Mouse (Mus musculus) spleen, adult 2 months (tissue): Measurements from ENCODE around the gene Atp6v0a4. TPM values are rescaled to one million over a fixed set of nuclear protein-coding genes. Genes with fewer than 3 reads are reported as not detected.
A peak's percentile ranks its signal among the peaks of the same experiment; 100 is the strongest.

Experiments used
- DNase-seq, 2 experiments: peaks; one replicate each; pipeline versions ENCODE4 v3.0.0 to v3.0.0-alpha.2; 2012 to 2021; ENCODE audit warnings: low spot score in 2 of 2, low read depth in 1 of 2
- H3K27ac ChIP-seq: fragments of 200-500 bp; 2 replicates; pipeline ENCODE4 v1.5.1; 2012; ENCODE audit warnings: low read length, inconsistent platforms; ENCODE audit not compliant: insufficient read depth
- H3K27me3 ChIP-seq: fragments of 200-500 bp; 2 replicates; pipeline ENCODE4 v1.6.1; 2012; ENCODE audit warnings: mild to moderate bottlenecking, moderate library complexity, low read length, inconsistent platforms; ENCODE audit not compliant: control insufficient read depth, insufficient read depth
- H3K36me3 ChIP-seq: fragments of 200-500 bp; 2 replicates; pipeline ENCODE4 v1.6.1; 2012; ENCODE audit warnings: mild to moderate bottlenecking, low read length, inconsistent platforms; ENCODE audit not compliant: control insufficient read depth, insufficient read depth
- H3K4me1 ChIP-seq: fragments of 200-500 bp; 2 replicates; pipeline ENCODE4 v1.6.1; 2011; ENCODE audit warnings: inconsistent platforms; ENCODE audit not compliant: control insufficient read depth, insufficient read depth, insufficient read length
- H3K4me3 ChIP-seq: fragments of 200-500 bp; 2 replicates; pipeline ENCODE4 v1.5.1; 2011; ENCODE audit warnings: mild to moderate bottlenecking, inconsistent platforms; ENCODE audit not compliant: insufficient read depth, insufficient read length; ENCODE audit errors: extremely low read depth
- CTCF ChIP-seq: fragments of 200-500 bp; IDR thresholded peaks from 2 replicates; pipeline ENCODE4 v1.5.1; 2011; ENCODE audit warnings: mild to moderate bottlenecking, inconsistent platforms; ENCODE audit not compliant: insufficient read depth, insufficient read length, insufficient replicate concordance; ENCODE audit errors: extremely low read depth
- POLR2A ChIP-seq: fragments of 200-500 bp; IDR thresholded peaks from 2 replicates; pipeline ENCODE4 v1.6.1; 2011; ENCODE audit warnings: low read depth, low read length, inconsistent platforms
- WGBS: fragments of 180-500 bp; shearing (Covaris S2); methylation state at CpG from one replicate; pipeline ENCODE4 v1.1.7; 2018; 5-methylcytosine and 5-hydroxymethylcytosine counted together
- polyA plus RNA-seq: library from polyadenylated mRNA; depleted of rRNA; stranded (reverse); fragments of >200 nt; gene quantifications from 2 replicates; pipeline ENCODE4 v1.2.3, GENCODE M21; 2012

The Atp6v0a4 gene
- polyA plus RNA-seq, 1 experiment, result 0.41 TPM

DNA sequence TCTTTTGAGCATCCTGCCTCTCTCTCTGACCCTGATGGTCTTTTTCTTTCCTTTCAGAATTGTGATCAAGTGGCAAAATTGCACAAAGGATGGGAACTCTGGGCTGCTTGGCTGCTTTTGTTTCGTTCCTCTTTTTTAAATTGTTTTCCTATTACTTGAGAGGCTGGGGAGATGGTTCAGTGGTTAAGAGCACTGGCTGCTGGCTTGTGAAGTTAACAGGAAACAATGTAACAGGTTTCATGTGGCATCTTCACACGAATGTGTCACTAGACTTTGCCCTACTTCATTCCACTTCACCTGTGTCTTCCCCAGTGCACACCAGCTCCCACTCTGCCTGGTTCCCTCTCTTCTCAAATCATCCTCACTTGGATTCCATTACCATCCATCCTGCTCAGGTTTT, 59.8 kb downstream of the Atp6v0a4 start:
- Histone ChIP-seq H3K4me1 (peaks cover 8% of the 10 kb centered on the region; the same call in 1 of the 2 replicates), H3K4me3 (no peak overlapping the region), H3K36me3 (no peaks in the 10 kb centered on the region), H3K27ac (no peak overlapping the region), H3K27me3 (no peaks in the 10 kb centered on the region)
- DNase-seq, result no peak
- 11% methylated on average over 2 of the region's 2 CpGs for WGBS
- no peak for TF ChIP-seq POLR2A
- TF ChIP-seq CTCF, result no peak

DNA sequence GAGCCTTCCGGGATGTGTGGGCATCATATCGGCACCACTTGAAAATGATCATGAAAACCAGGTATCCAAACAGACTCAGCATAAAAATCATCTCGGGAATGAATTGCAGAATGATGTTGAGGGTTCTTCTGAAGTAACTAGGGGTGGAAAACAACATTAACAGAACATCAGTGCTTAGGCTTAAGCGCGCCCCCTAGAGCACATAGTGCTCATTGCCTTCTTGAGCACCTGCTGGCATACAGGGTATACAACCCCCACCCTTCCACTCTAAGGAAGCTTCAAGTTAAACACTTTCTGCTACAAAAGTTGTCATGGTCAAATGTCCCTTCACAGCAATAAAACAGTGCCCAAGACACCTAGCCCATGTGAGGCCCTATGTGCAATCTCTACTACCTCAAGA, 65.6 kb downstream of the Atp6v0a4 start:
- WGBS, result 72% methylated on average over 5 of the region's 5 CpGs
- Histone ChIP-seq H3K4me3 (no peak overlapping the region), H3K27me3 (no peaks in the 10 kb centered on the region), H3K4me1 (no peaks in the 10 kb centered on the region), H3K36me3 (no peaks in the 10 kb centered on the region), H3K27ac (no peak overlapping the region)
- no peak for DNase-seq
- TF ChIP-seq POLR2A (no peak), CTCF (peak; percentile 6; the same call in 1 of the 2 replicates)

DNA sequence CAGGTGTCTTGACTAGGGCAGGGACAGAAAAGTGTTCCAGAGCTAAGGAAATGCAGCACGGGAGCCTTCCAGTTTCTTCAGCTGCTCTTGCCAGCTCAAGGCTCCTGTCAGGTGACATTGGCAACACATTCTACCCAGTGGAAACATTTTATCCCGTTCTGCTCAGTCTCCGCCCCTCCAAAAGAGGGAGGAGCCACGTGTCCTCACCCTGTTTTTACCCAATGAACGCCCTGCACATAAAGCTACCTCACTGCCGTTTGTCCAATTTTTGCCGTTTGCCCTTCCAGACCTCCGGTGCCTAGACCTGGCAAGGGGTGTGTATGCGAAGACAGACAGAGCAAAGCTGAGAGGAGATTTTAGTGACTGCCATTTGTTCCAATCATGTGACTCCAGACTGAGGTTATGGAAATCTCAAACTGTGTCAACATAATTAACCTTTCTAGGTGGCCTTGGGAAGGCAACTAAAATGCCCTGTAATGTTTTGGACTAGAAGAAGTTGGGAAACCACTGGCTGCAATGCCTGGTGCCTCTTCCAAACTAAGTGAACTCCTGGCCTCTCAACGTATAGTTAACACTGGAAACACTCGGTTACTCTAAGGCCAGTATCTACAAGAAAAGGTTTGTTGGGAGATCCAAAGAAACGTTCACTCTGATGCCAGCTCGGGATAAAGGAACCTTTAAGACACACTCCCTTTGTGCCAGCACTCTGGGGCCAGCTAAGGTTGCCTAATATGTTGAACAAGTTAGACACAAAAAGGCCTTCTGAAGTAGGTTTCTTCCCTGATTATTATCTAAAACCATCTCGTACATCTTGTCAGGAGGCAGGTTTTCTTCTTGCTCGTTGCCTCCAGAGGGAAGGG, 68.7 kb downstream of the Atp6v0a4 start:
- H3K4me1 ChIP-seq, result no peaks in the 10 kb centered on the region
- TF ChIP-seq POLR2A, result no peak
- TF ChIP-seq CTCF, result no peak
- H3K4me3 ChIP-seq, result no peak overlapping the region
- H3K27me3 ChIP-seq, result no peaks in the 10 kb centered on the region
- no peak overlapping the region for H3K27ac ChIP-seq
- 73% methylated on average over 15 of the region's 15 CpGs for WGBS
- DNase-seq, result no peak
- H3K36me3 ChIP-seq, result no peaks in the 10 kb centered on the region

DNA sequence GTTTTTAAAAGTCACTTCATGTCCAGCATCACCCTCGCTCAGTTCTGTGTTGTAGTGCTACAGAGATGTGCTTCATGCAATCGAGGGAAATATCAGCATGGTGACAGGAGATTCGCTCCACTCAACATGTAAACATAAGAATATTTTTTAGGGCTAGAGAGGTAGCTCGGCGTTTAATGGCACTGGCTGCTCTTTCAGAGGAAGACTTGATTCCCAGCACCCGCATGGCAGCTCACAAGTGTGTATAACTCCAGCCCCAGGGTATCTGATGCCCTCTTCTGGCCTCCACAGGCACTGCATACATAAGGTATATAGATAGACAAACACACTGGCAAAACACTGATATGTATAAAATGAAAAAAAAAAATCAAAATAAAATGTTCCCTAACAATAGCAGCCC, 74.8 kb downstream of the Atp6v0a4 start:
- WGBS, result 66% methylated on average over 6 of the region's 6 CpGs
- H3K27ac ChIP-seq, result no peak overlapping the region
- no peaks in the 10 kb centered on the region for H3K27me3 ChIP-seq
- no peaks in the 10 kb centered on the region for H3K36me3 ChIP-seq
- H3K4me1 ChIP-seq, result peaks cover 15% of the 10 kb centered on the region; the same call in 1 of the 2 replicates
- H3K4me3 ChIP-seq, result no peak overlapping the region
- TF ChIP-seq CTCF (no peak), POLR2A (no peak)
- DNase-seq, result peak in 1 of 2 experiments; percentile 16

DNA sequence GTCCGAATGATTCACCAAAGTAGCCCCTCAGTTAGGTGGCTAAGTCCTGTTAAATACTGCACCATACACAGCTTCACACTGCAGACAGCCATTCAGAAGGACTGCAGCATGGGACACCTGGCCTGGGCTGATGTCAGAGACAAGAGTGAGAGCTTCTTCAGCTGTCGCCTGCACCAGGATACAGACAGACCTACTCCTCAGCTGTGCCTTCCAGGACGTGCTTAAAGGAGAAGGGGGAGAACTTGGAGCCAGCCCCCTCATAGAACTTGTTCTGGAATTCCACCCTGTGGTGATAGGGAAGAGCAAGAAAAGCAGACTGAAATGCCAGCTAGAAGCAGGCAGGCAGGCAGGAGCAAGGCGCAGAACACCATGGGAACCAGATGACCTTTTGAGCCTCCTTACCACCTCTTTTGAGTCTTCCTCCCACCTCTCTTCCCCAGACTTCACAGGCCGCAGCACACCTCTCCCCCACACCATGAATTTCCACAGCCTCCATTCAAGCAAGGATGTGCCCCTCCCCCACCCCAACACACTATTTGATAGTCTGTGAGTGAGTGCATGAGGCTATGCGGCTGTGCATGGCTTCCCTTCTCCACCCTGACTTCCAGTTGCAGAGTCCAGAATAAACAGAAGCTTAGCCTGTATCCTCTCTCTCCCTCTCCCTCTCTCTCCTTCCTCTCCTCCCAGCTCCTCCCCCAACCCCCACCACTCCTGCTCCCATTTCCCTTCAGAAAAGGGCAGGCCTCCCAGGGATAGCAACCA, 75.4 kb downstream of the Atp6v0a4 start:
- Histone ChIP-seq H3K27ac (no peak overlapping the region), H3K4me1 (peaks cover 15% of the 10 kb centered on the region; the same call in 1 of the 2 replicates)
- WGBS, result 40% methylated on average over 6 of the region's 6 CpGs

DNA sequence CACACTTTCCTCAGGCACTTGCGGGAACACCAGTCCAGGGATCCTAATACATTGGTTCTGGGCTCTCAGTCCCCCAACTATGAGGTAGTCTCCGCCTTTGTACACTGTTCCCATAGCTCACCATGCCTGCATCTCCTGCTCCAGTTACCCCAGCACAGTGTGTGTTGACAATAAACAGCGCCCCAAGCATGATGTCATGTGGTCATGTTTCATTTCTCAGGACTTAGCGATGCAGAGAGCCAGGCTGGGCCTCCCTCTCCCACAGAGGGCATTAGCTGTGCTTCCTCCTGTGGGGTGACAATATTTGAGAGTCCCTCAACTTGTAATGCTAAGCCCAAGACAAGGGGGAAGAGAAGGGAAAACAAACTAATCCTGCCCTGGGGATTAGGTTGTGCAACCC, 76.4 kb downstream of the Atp6v0a4 start:
- TF ChIP-seq CTCF, result no peak
- Histone ChIP-seq H3K27ac (no peak overlapping the region), H3K27me3 (no peaks in the 10 kb centered on the region), H3K4me3 (no peak overlapping the region), H3K4me1 (peaks cover 15% of the 10 kb centered on the region; the same call in 1 of the 2 replicates), H3K36me3 (no peaks in the 10 kb centered on the region)
- WGBS, result 66% methylated on average over 4 of the region's 4 CpGs
- DNase-seq, result peak in 1 of 2 experiments; percentile 29

More for the DNA sequence above, 75.4 kb downstream of the Atp6v0a4 start:
- no peaks in the 10 kb centered on the region for H3K36me3 ChIP-seq
- DNase-seq, result no peak
- TF ChIP-seq POLR2A (no peak), CTCF (no peak)
- no peak overlapping the region for H3K4me3 ChIP-seq
- H3K27me3 ChIP-seq, result no peaks in the 10 kb centered on the region
